Mouse (Mus musculus) thymus, adult 2 months (tissue): Measurements from ENCODE around the gene Rhox12. TPM values are rescaled to one million over a fixed set of nuclear protein-coding genes. Genes with fewer than 3 reads are reported as not detected.

Source experiments
- DNase-seq: peaks from one replicate; pipeline ENCODE4 v3.0.0; 2021
- H3K27ac ChIP-seq: fragments of 200-500 bp; 2 replicates; pipeline ENCODE4 v1.5.1; 2012; ENCODE audit warnings: low read length, control low read depth; ENCODE audit not compliant: control insufficient read depth, insufficient read depth
- H3K27me3 ChIP-seq: fragments of 200-500 bp; 2 replicates; pipeline ENCODE4 v1.6.1; 2012; ENCODE audit warnings: mild to moderate bottlenecking, low read length, moderate library complexity, mixed read lengths; ENCODE audit not compliant: control insufficient read depth, insufficient read depth
- H3K36me3 ChIP-seq: fragments of 200-500 bp; 2 replicates; pipeline ENCODE4 v1.6.1; 2012; ENCODE audit warnings: mild to moderate bottlenecking, low read length, moderate library complexity; ENCODE audit not compliant: control insufficient read depth, insufficient read depth
- H3K4me1 ChIP-seq: fragments of 200-500 bp; replicated peaks from 2 replicates; pipeline ENCODE4 v1.6.1; 2012; ENCODE audit warnings: low read length; ENCODE audit not compliant: control insufficient read depth, insufficient read depth
- H3K4me3 ChIP-seq: fragments of 200-500 bp; 2 replicates; pipeline ENCODE4 v1.5.1; 2012; ENCODE audit warnings: mild to moderate bottlenecking, low read length, control low read depth, moderate library complexity; ENCODE audit not compliant: control insufficient read depth, insufficient read depth
- CTCF ChIP-seq: fragments of 200-500 bp; IDR thresholded peaks from 2 replicates; pipeline ENCODE4 v1.5.1; 2012; ENCODE audit warnings: mild to moderate bottlenecking, control low read depth, low read length, moderate library complexity, borderline replicate concordance; ENCODE audit not compliant: control insufficient read depth, poor library complexity, insufficient read depth; ENCODE audit errors: extremely low read depth
- POLR2A ChIP-seq: fragments of 200-500 bp; IDR thresholded peaks from 2 replicates; pipeline ENCODE4 v1.6.1; 2012; ENCODE audit warnings: mild to moderate bottlenecking, low read length, control low read depth, moderate library complexity; ENCODE audit not compliant: control insufficient read depth, poor library complexity, insufficient read depth; ENCODE audit errors: extremely low read depth
- WGBS: fragments of 180-500 bp; shearing (Covaris S2); methylation state at CpG from one replicate; pipeline ENCODE4 v1.1.7; 2018; 5-methylcytosine and 5-hydroxymethylcytosine counted together
- polyA plus RNA-seq: library from polyadenylated mRNA; depleted of rRNA; stranded (reverse); fragments of >200 nt; gene quantifications from 2 replicates; pipeline ENCODE4 v1.2.3, GENCODE M21; 2012; rRNA removed

The Rhox12 gene
- polyA plus RNA-seq = 0.26 TPM in 1 of 2 replicates, not detected in the other

DNA sequence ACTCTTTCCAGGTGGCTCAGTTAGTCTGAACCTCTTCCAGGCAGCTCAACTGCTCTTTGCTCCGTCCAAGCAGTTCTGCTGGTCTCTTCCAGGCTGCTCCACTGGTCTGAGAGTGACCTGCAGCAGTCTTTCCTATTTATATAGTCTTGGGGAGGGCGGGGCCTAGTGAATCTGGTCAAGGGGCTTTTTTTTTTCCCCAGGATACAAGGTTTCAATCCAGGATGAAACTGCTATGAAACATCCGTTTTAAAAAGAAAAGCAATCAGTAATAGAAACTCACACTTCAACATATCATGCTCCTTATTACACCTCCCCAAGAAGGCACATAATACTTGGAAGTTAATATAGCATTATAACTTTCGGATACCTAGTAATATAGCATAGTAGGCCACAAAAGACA lies at the start of gene Rhox12:
Gene Rhox12, minus strand, starts transcription at position 101 of the 400 bp plus-strand sequence.
- Histone ChIP-seq H3K4me3 (no peak within 1 kb of the TSS), H3K27ac (no peak within 1 kb of the TSS), H3K36me3 (no peaks in the 10 kb centered on the region), H3K4me1 (no peaks in the 10 kb centered on the region), H3K27me3 (no peaks in the 10 kb centered on the region)
- TF ChIP-seq POLR2A = no peak
- no peak for TF ChIP-seq CTCF
- no peak for DNase-seq
- 74% methylated on average over 4 of the region's 4 CpGs for WGBS

DNA sequence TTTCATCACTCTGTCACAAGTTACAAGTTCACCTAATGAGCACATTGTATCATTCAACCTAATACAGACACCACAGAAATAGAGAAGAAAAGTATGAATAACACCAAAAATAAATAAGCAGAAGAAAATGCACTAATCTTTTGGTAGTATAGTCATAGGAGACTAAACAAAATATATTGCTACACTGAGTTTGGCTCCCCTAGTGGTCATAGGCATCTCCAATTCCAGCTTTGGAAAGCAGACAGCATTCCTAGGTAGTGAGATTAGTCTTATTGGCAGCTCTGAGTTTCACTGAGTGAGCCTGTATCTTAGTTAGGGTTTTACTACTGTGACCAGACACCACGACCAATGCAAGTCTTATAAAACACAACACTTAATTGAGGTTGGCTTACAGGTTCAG lies 48.4 kb upstream of the Rhox12 start:
- WGBS = 68% methylated on average over 1 of the region's 1 CpGs

GRCm38 (mm10) chrX:38121478-38121877 lies 10.8 kb upstream of the Rhox12 start:
- H3K36me3 ChIP-seq = no peaks in the 10 kb centered on the region
- TF ChIP-seq POLR2A (no peak), CTCF (no peak)
- H3K27me3 ChIP-seq = no peaks in the 10 kb centered on the region
- DNase-seq = no peak
- H3K4me3 ChIP-seq = no peak overlapping the region
- H3K27ac ChIP-seq = no peak overlapping the region
- H3K4me1 ChIP-seq = no peaks in the 10 kb centered on the region
- 89% methylated on average over 26 of the region's 34 CpGs for WGBS

More for the DNA sequence above, 48.4 kb upstream of the Rhox12 start:
- H3K27me3 ChIP-seq = no peaks in the 10 kb centered on the region
- no peaks in the 10 kb centered on the region for H3K4me1 ChIP-seq
- H3K36me3 ChIP-seq = no peaks in the 10 kb centered on the region
- DNase-seq = no peak
- H3K27ac ChIP-seq = no peak overlapping the region
- TF ChIP-seq CTCF (no peak), POLR2A (no peak)
- H3K4me3 ChIP-seq = no peak overlapping the region

GRCm38 (mm10) chrX:38120982-38121381 lies 10.3 kb upstream of the Rhox12 start, which contains the start of gene Rhox13:
TSS of gene Rhox13 (plus strand) at chrX:38121219.
- DNase-seq = no peak
- Histone ChIP-seq H3K4me3 (no peak within 1 kb of the TSS), H3K36me3 (no peaks in the 10 kb centered on the region), H3K27me3 (no peaks in the 10 kb centered on the region), H3K27ac (no peak within 1 kb of the TSS), H3K4me1 (no peaks in the 10 kb centered on the region)
- 97% methylated on average over 20 of the region's 20 CpGs for WGBS
- no peak for TF ChIP-seq POLR2A
- TF ChIP-seq CTCF = no peak

DNA sequence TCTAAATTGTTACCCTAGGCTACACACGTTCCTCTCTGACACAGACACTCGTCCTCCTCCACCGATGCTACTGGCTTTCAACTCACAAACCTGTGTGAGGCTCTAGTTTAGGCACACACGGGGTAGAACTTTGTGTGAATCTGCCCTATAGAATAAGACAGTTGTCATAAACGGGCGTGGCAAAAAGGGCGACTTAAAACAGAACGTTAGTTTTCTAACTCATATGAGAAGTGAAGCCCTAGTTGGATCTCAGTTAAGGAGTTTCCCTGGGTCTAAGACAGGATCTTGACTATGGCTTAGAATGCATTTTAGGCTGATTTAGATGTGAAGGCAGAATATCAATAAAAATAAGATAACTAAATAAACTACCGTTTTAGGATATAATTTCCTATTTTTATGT lies 25.7 kb downstream of the Rhox12 start, which contains the start of gene Rhox11:
Gene Rhox11, minus strand, starts transcription at position 101 of the 400 bp plus-strand sequence.
- WGBS = 87% methylated on average over 9 of the region's 9 CpGs
- Histone ChIP-seq H3K4me3 (no peak within 1 kb of the TSS), H3K4me1 (no peaks in the 10 kb centered on the region), H3K27me3 (no peaks in the 10 kb centered on the region), H3K27ac (no peak within 1 kb of the TSS), H3K36me3 (no peaks in the 10 kb centered on the region)
- TF ChIP-seq POLR2A (no peak), CTCF (no peak)
- no peak for DNase-seq

DNA sequence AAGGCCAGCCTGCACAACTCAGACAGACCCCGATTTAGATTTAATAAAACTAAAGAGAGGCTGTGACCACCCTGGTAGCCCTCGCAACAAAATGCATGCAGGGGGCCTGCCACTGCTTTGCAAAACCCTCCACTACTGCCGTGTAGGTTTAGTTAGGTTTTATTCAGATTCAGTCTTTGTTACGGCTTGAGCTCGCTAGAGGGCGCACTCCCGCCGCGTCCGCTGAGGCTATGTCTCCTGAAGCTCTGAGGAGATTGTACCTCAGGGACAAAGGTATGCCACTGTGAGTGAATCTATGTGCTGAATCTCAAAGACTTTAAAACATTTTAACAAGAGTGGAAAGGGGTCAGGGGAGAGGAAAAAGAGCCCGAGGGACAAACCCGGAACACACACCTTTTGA lies 26.5 kb downstream of the Rhox12 start:
- peak; percentile 16 for DNase-seq
- 13% methylated on average over 12 of the region's 12 CpGs for WGBS
- Histone ChIP-seq H3K4me1 (no peaks in the 10 kb centered on the region), H3K27ac (no peak overlapping the region), H3K4me3 (no peak overlapping the region), H3K27me3 (no peaks in the 10 kb centered on the region), H3K36me3 (no peaks in the 10 kb centered on the region)
- TF ChIP-seq CTCF = peak; percentile 34; the same call in 1 of the 2 replicates
- no peak for TF ChIP-seq POLR2A

- DNase-seq = no peak
- H3K4me3 ChIP-seq = no peak within 1 kb of the TSS
- TF ChIP-seq CTCF (no peak), POLR2A (no peak)
- H3K36me3 ChIP-seq = no peaks in the 10 kb centered on the region
- 91% methylated on average over 11 of the region's 11 CpGs for WGBS
- H3K4me1 ChIP-seq = no peaks in the 10 kb centered on the region
- no peak within 1 kb of the TSS for H3K27ac ChIP-seq
- H3K27me3 ChIP-seq = no peaks in the 10 kb centered on the region
Observed at GRCm38 (mm10) chrX:38066175-38066574, 44.5 kb downstream of the Rhox12 start, which contains the start of gene Rhox10. TSS of gene Rhox10 (plus strand) at chrX:38066475.
